Mouse (Mus musculus) adipose tissue, adult 10 weeks (tissue): ENCODE measurements around the gene Larp6. TPM values are rescaled to one million over a fixed set of nuclear protein-coding genes. Genes with fewer than 3 reads are reported as not detected.

Experiments used
- polyA plus RNA-seq: library from polyadenylated mRNA; stranded (reverse); fragments of 350-450 nt; fragmentation: Illumina TruSeq; extraction: RNeasy Lipid Tissue Mini Kit (QIAGEN cat#74804); gene quantifications from one replicate; pipeline ENCODE4 v1.2.3, GENCODE M21; 2014; ENCODE audit warnings: low read depth, low replicate concordance

Gene Larp6
- polyA plus RNA-seq, result 1.5 TPM

GRCm38 (mm10) chr9:60712771-60713541 is at the start of gene Larp6:
Gene Larp6 (plus strand): TSS chr9:60712989.

DNA sequence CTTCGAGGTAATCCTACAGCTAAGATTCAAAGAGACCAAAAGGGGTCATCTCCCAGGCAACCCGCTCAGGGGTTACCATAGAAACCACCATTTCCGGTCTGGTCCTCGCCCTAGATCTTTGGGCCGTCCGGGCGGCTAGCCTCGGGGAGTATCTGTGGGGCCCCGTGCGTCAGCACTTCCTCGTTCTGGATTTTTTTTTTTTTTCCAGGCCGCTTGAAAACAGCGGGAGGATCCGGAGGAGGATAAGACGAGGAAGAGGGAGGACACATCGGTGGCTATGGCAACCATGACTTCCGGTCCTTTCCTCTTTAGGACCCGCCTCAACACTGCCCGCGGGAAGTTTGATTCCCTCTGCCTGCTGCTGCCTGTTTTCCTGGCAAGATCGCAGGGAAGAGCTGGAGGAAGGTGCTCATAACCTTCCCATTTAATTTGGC is 24.9 kb upstream of the Larp6 start, which contains the start of gene Lrrc49:
Lrrc49 (minus strand) TSS at position 268 of the 434 bp plus-strand sequence.

Other genes with a start within 250 kb of the Larp6 start
- gene Thsd4, start 190.9 kb upstream of the Larp6 start, polyA plus RNA-seq, result 3.9 TPM
- 8.4 TPM for gene Lrrc49, start 24.8 kb upstream of the Larp6 start, polyA plus RNA-seq
- gene Uaca, start 81.6 kb downstream of the Larp6 start, polyA plus RNA-seq, result 19.5 TPM